Mouse (Mus musculus): ENCODE measurements around the gene Tcf20.

DNA sequence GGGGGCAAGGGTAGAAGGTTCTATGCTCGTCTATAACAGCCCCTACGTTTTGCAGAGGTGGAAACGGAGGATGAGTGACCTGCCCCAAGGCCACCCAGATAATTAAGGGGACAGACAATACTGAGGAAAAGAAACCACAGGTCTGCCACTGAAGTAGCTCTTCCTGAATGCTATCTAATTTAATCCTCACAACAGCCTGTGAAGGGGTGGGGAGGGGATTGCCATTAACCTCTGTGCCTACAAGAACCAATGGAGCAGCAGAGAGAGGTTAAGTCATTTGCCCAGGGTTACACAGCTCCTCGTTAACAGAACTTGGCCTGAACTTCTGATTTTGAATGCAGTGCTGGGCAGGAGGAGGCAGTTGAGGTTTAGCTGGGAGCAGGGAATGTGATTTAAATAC, 3.6 kb downstream of the Tcf20 start:
- TF ChIP-seq POLR2A (IDR thresholded peaks at IDR 0.05; ENCODE audit: insufficient read depth, low read depth, low read length): no peak
- TF ChIP-seq CTCF (IDR thresholded peaks at IDR 0.05; ENCODE audit: insufficient read depth, low read depth, low read length): no peak

All from olfactory bulb, adult 2 months (tissue).